Mouse (Mus musculus): ENCODE data around the gene Slc2a10.
A peak's percentile ranks its signal among the peaks of the same experiment; 100 is the strongest.

- TF ChIP-seq CTCF (IDR thresholded peaks at IDR 0.05; ENCODE audit: low read depth) (peak; percentile 95), EP300 (IDR thresholded peaks at IDR 0.05; ENCODE audit: low read depth) (no peak)
Observed at GRCm38 (mm10) chr2:165529106-165529505, 25.5 kb downstream of the Slc2a10 start.

All from liver, postnatal 0 days (tissue).